Mouse (Mus musculus): ENCODE measurements at regions not wholly inside any gene's neighbourhood (a gene's known extent, or its start where the extent isn't known, plus 50 kb on each side); places are given as distances from the start of the nearest gene placed in this dataset.

GRCm38 (mm10) chr13:52769956-52770355 is 159.5 kb downstream of the Auh start:
- TF ChIP-seq CTCF (IDR thresholded peaks at IDR 0.05; ENCODE audit: low read depth) (no peak), EP300 (IDR thresholded peaks at IDR 0.05; ENCODE audit: low read depth) (no peak)

Measured in heart, postnatal 0 days (tissue).